Mouse (Mus musculus): Measurements from ENCODE around the gene Cdk5rap3. TPM values are rescaled to one million over a fixed set of nuclear protein-coding genes. Genes with fewer than 3 reads are reported as not detected.
A peak's percentile ranks its signal among the peaks of the same experiment; 100 is the strongest.

Cdk5rap3 gene
- 10 to 100 TPM; 35.8 to 37.2 TPM for total RNA-seq (2021)

DNA sequence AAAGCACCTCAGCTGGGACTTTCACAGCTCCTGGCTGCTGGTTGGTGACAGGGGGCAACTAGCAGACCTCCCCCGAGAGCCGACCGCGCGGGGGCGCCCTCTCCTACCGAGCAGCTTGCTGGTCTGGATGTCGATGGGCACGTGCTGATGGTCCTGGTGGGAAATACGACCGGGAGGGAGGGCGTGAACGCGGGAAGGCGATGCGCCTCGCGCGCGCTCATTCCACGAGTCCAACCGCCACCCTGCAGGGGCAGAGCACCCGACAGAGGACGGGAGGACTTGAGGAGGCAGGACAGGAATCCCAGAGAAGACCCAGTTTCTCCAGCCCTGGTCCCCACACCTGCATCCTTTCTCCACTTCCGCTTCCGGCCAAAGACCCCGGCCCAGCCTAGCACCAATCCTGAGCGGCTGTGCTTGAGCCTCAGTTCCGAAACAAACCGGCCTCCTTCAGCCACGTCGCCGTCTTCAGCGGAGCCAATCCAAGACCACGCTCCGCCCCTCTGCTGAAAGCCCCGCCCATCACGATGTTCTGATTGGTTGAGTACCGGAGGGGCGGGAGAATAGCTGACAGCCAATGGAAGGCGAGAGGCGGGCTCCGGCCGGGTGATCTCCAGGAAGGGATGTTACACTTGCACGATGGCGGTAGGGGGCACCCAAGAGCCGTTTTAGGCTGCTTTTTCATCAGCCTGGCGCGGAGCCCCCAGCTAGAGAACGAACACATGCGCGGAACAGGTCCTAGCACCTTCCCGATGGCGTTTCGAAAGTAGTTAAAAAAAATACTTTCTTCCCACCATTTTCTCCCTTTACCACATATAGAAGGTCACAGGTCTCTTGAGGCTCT lies at the start of gene Cdk5rap3:
Gene Cdk5rap3 (minus strand): TSS at position 453 of the 841 bp plus-strand sequence.
- DNase-seq (ENCODE audit: extremely low spot score in 1 of 2, low spot score in 1 of 2): peak; percentile 95 to 98

GRCm38 (mm10) chr11:96963580-96963979 lies 47.3 kb upstream of the Cdk5rap3 start:
- peak; percentile 75 to 95 for DNase-seq (ENCODE audit: extremely low spot score in 1 of 2, low spot score in 1 of 2)

- DNase-seq (ENCODE audit: extremely low spot score in 1 of 2, low spot score in 1 of 2): no peak
These were observed 40.9 kb upstream of the Cdk5rap3 start for GRCm38 (mm10) chr11:96957061-96957805.

GRCm38 (mm10) chr11:96956009-96956724 lies 39.9 kb upstream of the Cdk5rap3 start:
- DNase-seq (ENCODE audit: extremely low spot score in 1 of 2, low spot score in 1 of 2): no peak

DNA sequence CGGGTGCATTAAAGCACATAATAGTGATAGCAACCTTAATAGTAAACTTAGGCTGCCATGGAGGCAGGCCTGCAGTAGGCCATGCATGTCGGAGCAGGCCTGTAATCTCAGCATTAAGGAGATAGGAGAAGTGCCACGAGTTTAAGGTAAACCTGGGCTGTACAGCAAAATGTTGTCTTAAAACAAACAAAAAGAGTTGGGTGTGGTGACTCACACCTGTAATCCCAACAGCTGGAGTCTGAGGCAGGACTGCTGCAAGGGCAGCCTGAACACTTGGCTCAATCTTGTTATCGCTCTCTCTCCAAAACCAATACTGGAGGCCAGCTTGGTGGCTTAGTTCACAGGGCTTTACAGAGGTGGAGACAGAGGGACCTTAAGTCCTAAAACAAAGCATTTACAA lies 38.8 kb upstream of the Cdk5rap3 start:
- DNase-seq (ENCODE audit: extremely low spot score in 1 of 2, low spot score in 1 of 2): no peak

DNA sequence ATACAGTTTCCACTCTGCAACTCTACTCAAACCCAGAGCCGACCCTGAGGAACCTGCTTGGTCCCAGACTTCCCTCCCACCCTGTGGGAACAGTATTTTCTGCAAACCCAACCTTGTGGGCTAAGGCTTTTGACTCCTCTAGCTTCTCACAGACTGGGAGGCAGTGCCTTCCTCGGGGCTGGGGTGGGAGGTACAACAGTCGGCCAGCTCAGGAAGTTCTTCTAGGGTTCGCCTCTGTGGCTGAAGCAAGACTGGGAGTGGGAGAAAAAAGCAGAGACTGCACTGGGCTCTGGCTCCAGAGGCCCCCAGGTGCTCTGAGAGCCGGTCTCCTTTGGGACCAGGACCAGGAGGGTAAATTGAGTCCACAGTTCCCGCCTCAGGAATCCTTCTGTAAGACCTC lies 36.6 kb upstream of the Cdk5rap3 start:
- no peak for DNase-seq (ENCODE audit: extremely low spot score in 1 of 2, low spot score in 1 of 2)

DNA sequence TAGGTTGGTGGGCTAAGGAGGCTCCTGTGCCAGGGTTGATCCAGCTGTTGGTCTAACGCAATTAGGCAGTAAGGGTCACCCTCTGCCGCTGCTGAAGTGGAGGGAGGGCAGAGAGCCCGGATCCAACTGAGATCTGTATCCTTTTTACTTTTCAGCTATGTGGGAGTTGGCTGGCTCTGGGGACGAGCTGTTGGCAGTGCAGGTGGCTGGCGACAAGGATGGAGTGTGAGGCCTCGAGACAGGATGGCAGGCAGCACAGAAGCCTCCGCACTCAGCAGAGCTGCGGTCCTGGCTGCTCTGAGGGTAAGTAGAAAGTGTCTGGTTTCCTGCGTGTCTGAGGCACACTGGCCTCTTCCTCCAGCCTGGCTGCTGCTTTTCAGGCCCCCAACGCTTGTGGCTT lies 36.1 kb upstream of the Cdk5rap3 start:
- DNase-seq (ENCODE audit: extremely low spot score in 1 of 2, low spot score in 1 of 2): no peak

GRCm38 (mm10) chr11:96950767-96951166 lies 34.5 kb upstream of the Cdk5rap3 start:
- DNase-seq (ENCODE audit: extremely low spot score in 1 of 2, low spot score in 1 of 2): no peak

DNA sequence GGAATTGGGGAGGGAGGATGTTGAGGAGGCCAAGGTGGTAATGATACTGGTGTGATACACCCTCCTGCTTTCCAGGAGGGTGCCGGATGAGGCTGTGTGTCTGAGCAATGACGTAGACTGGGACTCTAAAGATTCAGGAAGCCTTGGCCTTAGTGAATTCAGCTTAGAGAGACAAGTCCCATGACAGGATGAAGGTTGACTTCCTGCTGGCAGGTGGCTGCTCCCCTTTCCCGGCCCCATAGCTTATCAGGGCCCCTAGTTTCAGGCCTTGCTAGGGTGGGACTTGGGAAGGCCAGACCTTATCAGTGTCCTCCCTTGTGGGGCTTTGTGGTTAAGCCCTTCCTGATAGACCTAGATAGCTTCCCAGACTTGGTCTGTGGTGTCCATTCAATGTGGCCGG lies 31.6 kb upstream of the Cdk5rap3 start:
- no peak for DNase-seq (ENCODE audit: extremely low spot score in 1 of 2, low spot score in 1 of 2)

- no peak for DNase-seq (ENCODE audit: extremely low spot score in 1 of 2, low spot score in 1 of 2)
These were observed 30.2 kb upstream of the Cdk5rap3 start for GRCm38 (mm10) chr11:96946498-96946897.

GRCm38 (mm10) chr11:96944844-96945580 lies 28.7 kb upstream of the Cdk5rap3 start:
- no peak for DNase-seq (ENCODE audit: extremely low spot score in 1 of 2, low spot score in 1 of 2)

GRCm38 (mm10) chr11:96943746-96944304 lies 27.5 kb upstream of the Cdk5rap3 start, which contains the start of gene Pnpo:
Gene Pnpo, minus strand, starts transcription at chr11:96943986.
- peak; percentile 62 to 69 for DNase-seq (ENCODE audit: extremely low spot score in 1 of 2, low spot score in 1 of 2)

DNA sequence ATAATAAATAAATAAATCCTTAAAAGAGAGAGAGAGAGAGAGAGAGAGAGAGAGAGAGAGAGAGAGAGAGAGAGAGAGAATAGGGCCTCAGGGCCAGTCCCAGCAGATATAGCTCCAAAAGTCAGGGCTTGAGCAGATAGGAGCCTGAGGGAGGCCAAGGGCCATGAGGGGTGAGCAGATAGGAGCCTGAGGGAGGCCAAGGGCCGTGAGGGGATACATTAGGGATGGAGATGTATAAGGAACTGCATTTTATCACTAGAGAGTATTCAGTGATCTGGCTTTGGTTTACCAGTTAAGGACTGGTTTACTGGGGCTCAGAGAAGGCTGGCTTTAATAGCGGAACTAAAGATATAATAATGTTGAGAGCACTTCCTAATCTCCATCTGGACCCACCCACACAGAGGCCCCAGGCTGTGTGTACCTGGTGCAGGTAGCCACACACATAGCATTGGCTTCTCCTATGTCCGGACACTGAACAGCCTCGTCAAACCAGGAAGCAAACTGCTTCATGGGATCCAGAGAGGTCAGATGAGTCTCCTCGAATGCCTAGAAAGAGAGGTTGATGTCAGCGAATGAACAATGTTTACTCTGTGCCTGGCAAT lies 25.8 kb upstream of the Cdk5rap3 start:
- no peak for DNase-seq (ENCODE audit: extremely low spot score in 1 of 2, low spot score in 1 of 2)

DNA sequence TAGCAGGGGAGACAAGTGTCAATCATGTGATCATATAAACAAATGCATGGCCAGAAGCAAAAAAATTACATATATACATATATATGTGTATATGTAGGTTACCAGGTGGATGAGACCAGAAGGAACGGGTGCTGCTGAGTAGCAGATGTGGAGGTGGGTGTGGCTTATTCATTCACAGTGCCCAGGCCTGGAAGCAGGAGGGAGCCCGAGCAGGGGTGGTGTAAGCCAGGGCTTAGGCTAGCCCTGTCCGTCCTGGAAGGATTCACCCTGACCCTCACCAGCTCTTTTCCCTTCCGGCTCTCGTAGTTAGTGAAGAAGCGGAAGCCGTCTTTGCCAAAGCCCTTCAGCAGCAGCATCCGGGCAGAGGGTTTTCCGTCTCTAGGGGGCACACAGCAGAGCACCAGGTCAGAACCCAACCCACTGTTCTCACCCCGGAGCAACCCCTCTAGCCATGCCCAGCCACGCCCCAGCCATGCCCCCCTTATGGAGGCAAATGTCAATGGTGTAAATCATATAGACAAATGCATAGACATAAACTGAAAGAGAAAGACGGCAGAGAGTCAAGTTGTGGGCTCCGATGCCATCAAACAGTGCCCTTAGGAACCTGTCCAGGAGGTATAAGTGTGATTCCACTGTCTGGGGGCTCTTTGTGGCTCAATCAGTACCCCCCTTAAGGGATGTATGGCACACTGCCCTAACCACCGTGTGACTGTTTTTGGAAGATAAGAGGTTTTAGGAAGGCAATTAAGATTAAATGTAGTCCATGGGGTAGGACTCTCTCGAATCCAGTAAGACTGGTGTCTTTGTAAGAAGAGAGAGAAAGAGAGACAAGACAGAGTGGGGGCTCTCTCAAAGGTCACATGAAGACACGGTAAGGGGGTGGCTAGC lies 24.5 kb upstream of the Cdk5rap3 start:
- no peak for DNase-seq (ENCODE audit: extremely low spot score in 1 of 2, low spot score in 1 of 2)

GRCm38 (mm10) chr11:96938426-96938800 lies 22.1 kb upstream of the Cdk5rap3 start:
- no peak for DNase-seq (ENCODE audit: extremely low spot score in 1 of 2, low spot score in 1 of 2)

DNA sequence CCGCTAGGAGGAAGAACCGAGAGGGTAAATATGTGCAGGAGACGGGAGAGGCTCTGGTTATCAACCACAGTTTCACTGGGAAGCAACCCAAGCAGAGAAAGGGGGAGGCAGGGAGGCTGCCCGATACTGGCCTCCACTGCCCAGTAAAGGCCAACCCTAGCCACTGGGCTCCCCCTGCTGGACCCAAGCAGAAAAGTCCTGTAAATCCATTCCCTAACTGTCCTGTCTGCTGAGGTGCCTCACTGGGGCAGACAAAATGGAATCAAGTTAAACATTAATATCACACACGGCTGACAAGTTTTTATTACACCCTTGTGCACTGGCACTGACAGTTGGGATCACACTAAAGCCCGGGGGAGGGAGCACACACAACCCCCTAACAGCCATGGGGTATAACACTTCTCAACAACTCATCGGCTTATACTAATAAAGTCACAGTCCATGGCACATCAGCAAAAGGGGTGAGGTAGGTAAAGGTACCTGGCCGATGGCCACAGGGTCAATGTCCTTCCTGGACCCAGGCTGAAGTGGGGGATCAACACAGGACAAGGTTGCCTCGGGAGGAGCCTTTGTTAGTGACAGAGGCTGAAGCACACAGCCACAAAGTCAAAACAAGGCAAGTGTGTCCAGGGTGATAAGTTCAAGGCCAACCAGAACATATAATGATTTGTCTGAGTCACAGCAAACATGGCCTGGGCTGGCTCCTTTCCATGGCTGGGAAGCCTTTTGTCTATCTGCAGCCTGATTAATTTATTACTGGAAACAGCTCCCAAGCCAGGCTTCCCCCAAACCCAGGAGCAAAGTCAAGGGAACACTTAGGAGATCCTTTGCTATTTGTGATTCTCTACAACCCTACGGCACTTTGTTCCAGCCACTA lies 21.5 kb upstream of the Cdk5rap3 start:
- no peak for DNase-seq (ENCODE audit: extremely low spot score in 1 of 2, low spot score in 1 of 2)

DNA sequence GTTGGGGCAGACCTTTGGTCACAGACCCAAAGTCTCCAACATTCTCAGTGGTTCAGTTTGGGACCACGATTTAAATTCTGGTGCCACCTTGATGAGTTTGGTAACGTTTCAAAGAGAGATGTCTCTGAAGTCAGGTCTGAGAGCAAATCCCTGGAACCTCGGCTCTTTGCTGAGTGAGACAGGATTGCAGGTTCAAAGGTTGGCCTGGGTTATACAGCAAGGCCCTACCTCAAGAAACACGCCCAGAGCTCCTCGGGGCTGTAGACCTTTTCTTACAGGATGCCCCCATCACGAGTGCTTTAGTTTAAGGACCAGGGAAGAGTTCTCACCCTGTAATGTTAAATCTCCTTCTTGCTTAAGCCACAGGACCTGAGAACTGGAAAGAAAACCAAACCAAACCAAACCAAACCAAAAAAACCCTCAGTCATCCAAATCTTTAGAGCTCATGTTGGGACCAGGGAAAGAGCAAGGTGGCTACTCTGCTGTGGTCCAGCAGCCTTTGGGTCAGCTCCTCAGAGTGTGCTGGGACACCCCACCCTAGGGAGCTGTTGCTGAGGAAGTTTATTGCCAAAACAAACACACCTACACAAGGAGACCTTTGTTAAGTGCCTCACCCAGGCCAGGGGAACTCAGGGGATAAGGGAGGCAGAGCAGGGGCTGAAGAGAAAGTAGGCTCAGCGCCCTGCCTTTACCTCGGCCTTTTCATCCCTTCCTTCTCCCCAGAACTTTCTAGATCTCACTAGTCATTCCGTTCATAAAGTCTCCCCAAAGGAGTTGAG lies 19.8 kb upstream of the Cdk5rap3 start:
- no peak for DNase-seq (ENCODE audit: extremely low spot score in 1 of 2, low spot score in 1 of 2)

Measured in layer of hippocampus, postnatal 25 days (tissue).